Mouse (Mus musculus) gastrocnemius, postnatal 10 days (tissue): ENCODE measurements around the gene BC037034. TPM values are rescaled to one million over a fixed set of nuclear protein-coding genes. Genes with fewer than 3 reads are reported as not detected.

Experiments used
- total RNA-seq, 2 experiments: library from RNA; stranded (reverse); gene quantifications; 2 replicates each; pipeline ENCODE4 v1.2.3; 2021

The BC037034 gene
- total RNA-seq, 2 experiments from 2014 or later = 5.3 to 8.1 TPM

Other genes starting within 250 kb of the BC037034 start
- gene Smok3a, start 242.8 kb downstream of the BC037034 start, total RNA-seq = not detected
- gene Smok3b, start 242.6 kb downstream of the BC037034 start, total RNA-seq = not detected
- gene Smok3c, start 210.8 kb downstream of the BC037034 start, total RNA-seq = not detected
- gene Zkscan1, start 178.9 kb downstream of the BC037034 start, total RNA-seq = 10 to 100 TPM; 14.2 to 16.7 TPM
- 10 to 100 TPM; 12.9 to 14.3 TPM for gene Zscan21, start 147.1 kb downstream of the BC037034 start, total RNA-seq
- 1 to 10 TPM; 5.6 to 8.3 TPM for gene Zfp113, start 108.3 kb downstream of the BC037034 start, total RNA-seq
- gene Cops6, start 103.0 kb downstream of the BC037034 start, total RNA-seq = 100 to 1,000 TPM; 117 to 119 TPM
- gene Ap4m1, start 92.0 kb downstream of the BC037034 start, total RNA-seq = 10 to 100 TPM in 1 of 2 experiments, 1 to 10 TPM in 1; 9.9 to 16.0 TPM
- gene Mcm7, start 91.6 kb downstream of the BC037034 start, total RNA-seq = 10 to 100 TPM; 20.2 to 27.7 TPM
- 10 to 100 TPM; 25.4 to 25.7 TPM for gene Taf6, start 76.6 kb downstream of the BC037034 start, total RNA-seq
- gene Cnpy4, start 76.5 kb downstream of the BC037034 start, total RNA-seq = 10 to 100 TPM in 1 of 2 experiments, 1 to 10 TPM in 1; 8.9 to 11.8 TPM
- gene Mblac1, start 69.7 kb downstream of the BC037034 start, total RNA-seq = 1 to 10 TPM; 2.7 to 3.5 TPM
- 1 to 10 TPM; 1.4 to 1.6 TPM for gene Nxpe5, start 38.1 kb downstream of the BC037034 start, total RNA-seq
- gene Lamtor4, start 8.6 kb downstream of the BC037034 start, total RNA-seq = 10 to 100 TPM; 61.6 to 69.8 TPM
- gene Gal3st4, start 8.8 kb upstream of the BC037034 start, total RNA-seq = under 1 TPM; 0.38 to 0.86 TPM
- under 1 TPM in 1 of 2 experiments, not detected in 1; 0.07 TPM for gene Gm43720, start 15.9 kb upstream of the BC037034 start, total RNA-seq
- gene Gpc2, start 16.0 kb upstream of the BC037034 start, total RNA-seq = under 1 TPM; 0.35 to 0.88 TPM
- gene Stag3, start 16.2 kb upstream of the BC037034 start, total RNA-seq = under 1 TPM; 0.42 to 0.97 TPM
- not detected for gene Pvrig, start 77.9 kb upstream of the BC037034 start, total RNA-seq
- 1 to 10 TPM; 4.6 to 5.0 TPM for gene Zfp157, start 177.4 kb upstream of the BC037034 start, total RNA-seq